Mouse (Mus musculus): ENCODE results near the gene Cep68. TPM values are rescaled to one million over a fixed set of nuclear protein-coding genes. Genes with fewer than 3 reads are reported as not detected.
A peak's percentile ranks its signal among the peaks of the same experiment; 100 is the strongest.

Gene Cep68
- polyA plus RNA-seq, 1 experiment from 2014 or later: 32.8 TPM

DNA sequence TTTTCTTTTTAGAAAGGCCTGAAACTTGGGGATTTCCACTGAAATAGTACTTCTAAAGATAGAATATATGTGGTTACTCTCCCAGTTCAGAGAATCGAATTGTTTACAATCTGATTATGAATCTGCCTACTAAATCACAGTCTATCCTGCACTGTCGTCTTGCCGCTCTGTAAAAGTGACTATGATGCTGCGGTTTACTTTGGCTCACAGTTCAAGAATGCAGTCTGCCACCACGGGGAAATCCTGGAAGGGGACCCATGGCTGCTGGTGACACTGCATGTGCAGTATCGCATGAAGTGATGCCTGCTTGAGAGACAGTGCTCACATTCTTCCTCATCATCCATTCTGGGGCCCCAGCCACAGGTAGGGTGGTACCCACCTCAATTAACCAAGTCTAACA is 3.9 kb downstream of the Cep68 start:
- H3K4me1 ChIP-seq (ENCODE audit: control insufficient read depth, insufficient read depth, low read length): peaks cover 40% of the 10 kb centered on the region
- H3K27me3 ChIP-seq (ENCODE audit: control insufficient read depth, insufficient read depth, low read length): no peaks in the 10 kb centered on the region
- no peak overlapping the region for H3K4me2 ChIP-seq
- ATAC-seq (replicated peaks; ENCODE audit: insufficient number of reproducible peaks, low FRiP score, low TSS enrichment): no peak
- H3K36me3 ChIP-seq (ENCODE audit: control insufficient read depth, insufficient read depth, low read length): peaks cover 8% of the 10 kb centered on the region; the same call in 1 of the 2 replicates
- H3K27ac ChIP-seq (ENCODE audit: low read depth, low read length): no peak overlapping the region
- no peak overlapping the region for H3K9ac ChIP-seq (ENCODE audit: low read depth, low read length)
- WGBS (ENCODE audit: insufficient replicate concordance): 78% methylated on average over 6 of the region's 6 CpGs
- H3K9me3 ChIP-seq (replicated peaks; ENCODE audit: control insufficient read depth, low read length): no peaks in the 10 kb centered on the region
- no peak overlapping the region for H3K4me3 ChIP-seq (ENCODE audit: low read depth, low read length)

DNA sequence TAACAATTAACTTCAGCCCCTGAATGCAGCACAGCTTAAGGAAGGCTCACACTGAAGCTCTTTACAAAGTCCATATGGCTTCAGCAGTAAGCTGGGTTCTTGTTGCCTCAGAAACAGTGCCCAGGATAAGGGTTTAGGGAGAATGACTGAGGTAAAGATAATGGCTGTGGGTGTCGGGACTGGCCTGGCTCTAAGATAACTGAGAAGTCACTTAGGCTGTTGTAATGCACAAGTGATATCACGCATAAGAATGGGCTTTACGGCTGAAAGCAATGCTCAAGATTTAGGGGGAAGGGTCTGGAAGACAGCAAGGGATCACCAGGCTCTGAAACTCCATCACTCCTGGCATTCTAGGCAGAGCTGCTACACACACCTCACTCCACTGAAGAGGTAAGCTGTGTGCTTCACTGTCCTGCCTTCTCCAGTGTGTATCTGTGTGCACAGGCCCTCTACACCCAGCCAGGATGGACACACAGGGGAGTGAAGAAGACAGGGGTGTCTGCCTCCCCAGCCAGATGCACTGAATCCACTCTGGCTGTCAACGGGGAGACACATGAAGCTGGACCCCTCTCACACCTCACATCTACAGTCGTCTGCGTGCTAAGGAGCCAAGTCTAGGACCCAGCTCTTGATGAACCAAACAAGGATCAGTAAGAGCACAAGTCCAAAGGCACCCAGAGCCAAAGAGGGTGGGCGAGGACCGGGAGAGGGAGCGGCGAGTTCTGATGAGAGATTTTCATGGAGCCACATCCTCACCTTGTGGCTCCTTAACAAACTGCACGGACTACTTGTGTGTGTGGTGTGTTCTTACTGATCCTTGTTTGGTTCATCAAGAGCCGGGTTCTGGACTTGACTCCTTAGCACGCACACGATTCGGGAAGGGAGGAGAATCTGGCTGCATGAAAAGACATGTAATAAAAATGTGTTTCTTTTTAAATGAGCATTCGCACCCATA is 4.6 kb downstream of the Cep68 start:
- no peak overlapping the region for H3K9ac ChIP-seq (ENCODE audit: low read depth, low read length)
- 69% methylated on average over 16 of the region's 16 CpGs for WGBS (ENCODE audit: insufficient replicate concordance)
- H3K9me3 ChIP-seq (replicated peaks; ENCODE audit: control insufficient read depth, low read length): no peaks in the 10 kb centered on the region
- peaks cover 15% of the 10 kb centered on the region for H3K36me3 ChIP-seq (ENCODE audit: control insufficient read depth, insufficient read depth, low read length)
- no peak overlapping the region for H3K4me2 ChIP-seq
- no peak overlapping the region for H3K4me3 ChIP-seq (ENCODE audit: low read depth, low read length)
- no peak overlapping the region; the same call in 1 of the 2 replicates for H3K27ac ChIP-seq (ENCODE audit: low read depth, low read length)
- H3K27me3 ChIP-seq (ENCODE audit: control insufficient read depth, insufficient read depth, low read length): no peaks in the 10 kb centered on the region
- peaks cover 40% of the 10 kb centered on the region for H3K4me1 ChIP-seq (ENCODE audit: control insufficient read depth, insufficient read depth, low read length)
- no peak for ATAC-seq (replicated peaks; ENCODE audit: insufficient number of reproducible peaks, low FRiP score, low TSS enrichment)

DNA sequence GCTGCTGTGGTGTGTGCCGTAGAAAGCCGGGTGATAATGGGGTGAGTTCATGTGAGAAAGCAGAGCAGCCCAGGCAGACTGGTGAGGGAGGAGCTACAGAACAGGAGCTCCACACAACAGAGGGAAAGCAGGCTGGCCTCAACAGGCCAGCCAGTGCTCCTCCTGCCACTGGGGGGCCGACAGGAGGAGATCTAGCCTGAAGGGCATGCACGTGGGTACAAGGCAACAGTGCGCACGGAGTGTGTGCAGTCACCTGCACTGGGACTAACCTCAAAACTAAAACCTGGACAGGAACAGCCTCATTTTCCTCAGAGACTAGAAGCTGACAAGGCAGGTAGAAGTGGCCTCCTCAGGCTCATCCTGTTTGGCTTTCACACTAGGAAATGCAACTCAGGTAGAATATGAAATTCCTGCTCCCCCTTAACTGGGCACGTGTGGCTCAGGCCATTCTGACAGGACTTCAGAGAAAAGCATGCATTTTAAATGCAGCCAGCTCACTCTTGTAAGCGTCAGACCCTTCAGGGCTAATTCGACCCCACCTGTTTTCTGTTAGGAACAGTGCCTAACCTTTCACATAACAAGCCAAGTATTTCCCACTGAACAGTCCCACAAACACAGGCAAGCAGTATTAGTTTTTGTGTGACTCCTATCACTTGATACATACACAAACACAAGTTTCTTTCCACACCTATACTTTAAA is 5.9 kb downstream of the Cep68 start:
- Histone ChIP-seq H3K27me3 (ENCODE audit: control insufficient read depth, insufficient read depth, low read length) (no peaks in the 10 kb centered on the region), H3K4me1 (ENCODE audit: control insufficient read depth, insufficient read depth, low read length) (peaks cover 40% of the 10 kb centered on the region), H3K4me2 (no peak overlapping the region), H3K9me3 (replicated peaks; ENCODE audit: control insufficient read depth, low read length) (no peaks in the 10 kb centered on the region), H3K27ac (ENCODE audit: low read depth, low read length) (no peak overlapping the region), H3K36me3 (ENCODE audit: control insufficient read depth, insufficient read depth, low read length) (peaks cover 27% of the 10 kb centered on the region), H3K9ac (ENCODE audit: low read depth, low read length) (no peak overlapping the region), H3K4me3 (ENCODE audit: low read depth, low read length) (no peak overlapping the region)
- 0 out of 2 replicates have a peak, but pooled peaks have one; percentile 49 for ATAC-seq (replicated peaks; ENCODE audit: insufficient number of reproducible peaks, low FRiP score, low TSS enrichment)
- 42% methylated on average over 9 of the region's 9 CpGs for WGBS (ENCODE audit: insufficient replicate concordance)

DNA sequence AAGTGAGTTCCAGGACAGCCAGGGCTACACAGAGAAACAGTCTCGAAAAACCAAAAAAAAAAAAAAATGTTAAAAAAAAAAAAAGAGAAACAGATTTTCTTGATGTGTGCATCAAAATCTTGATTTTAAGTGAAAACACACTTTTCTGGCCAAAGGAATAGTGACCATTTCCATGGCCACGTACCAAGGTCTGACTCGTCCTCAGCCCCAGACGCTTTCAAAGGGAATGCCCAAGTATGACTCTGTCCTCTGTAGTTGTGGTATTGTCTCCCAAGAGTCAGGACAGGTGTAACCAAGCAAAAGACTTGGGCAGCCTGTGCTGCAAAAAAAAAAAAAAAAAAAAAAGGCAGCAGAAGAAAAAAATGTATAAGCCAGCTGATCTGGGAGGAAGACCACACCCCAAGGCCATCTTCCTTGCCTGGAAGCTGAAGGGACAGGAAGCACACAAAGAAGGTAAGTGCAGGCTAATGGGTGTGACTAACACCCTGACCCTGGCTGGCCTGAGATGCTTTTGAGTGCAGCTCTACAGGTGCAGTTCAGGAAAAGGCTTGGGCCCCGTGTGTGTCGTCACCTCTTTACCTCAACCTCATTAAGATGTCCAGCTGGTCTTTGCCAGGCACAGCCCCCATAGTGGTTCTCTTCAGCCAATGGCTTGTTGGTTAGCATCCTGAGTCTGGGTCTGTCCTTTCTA is 6.7 kb downstream of the Cep68 start:
- Histone ChIP-seq H3K4me1 (ENCODE audit: control insufficient read depth, insufficient read depth, low read length) (peaks cover 32% of the 10 kb centered on the region), H3K4me2 (no peak overlapping the region), H3K27me3 (ENCODE audit: control insufficient read depth, insufficient read depth, low read length) (no peaks in the 10 kb centered on the region), H3K4me3 (ENCODE audit: low read depth, low read length) (no peak overlapping the region), H3K9ac (ENCODE audit: low read depth, low read length) (no peak overlapping the region), H3K9me3 (replicated peaks; ENCODE audit: control insufficient read depth, low read length) (no peaks in the 10 kb centered on the region), H3K36me3 (ENCODE audit: control insufficient read depth, insufficient read depth, low read length) (peaks cover 26% of the 10 kb centered on the region), H3K27ac (ENCODE audit: low read depth, low read length) (no peak overlapping the region)
- ATAC-seq (replicated peaks; ENCODE audit: insufficient number of reproducible peaks, low FRiP score, low TSS enrichment): no peak
- WGBS (ENCODE audit: insufficient replicate concordance): 85% methylated on average over 6 of the region's 6 CpGs

DNA sequence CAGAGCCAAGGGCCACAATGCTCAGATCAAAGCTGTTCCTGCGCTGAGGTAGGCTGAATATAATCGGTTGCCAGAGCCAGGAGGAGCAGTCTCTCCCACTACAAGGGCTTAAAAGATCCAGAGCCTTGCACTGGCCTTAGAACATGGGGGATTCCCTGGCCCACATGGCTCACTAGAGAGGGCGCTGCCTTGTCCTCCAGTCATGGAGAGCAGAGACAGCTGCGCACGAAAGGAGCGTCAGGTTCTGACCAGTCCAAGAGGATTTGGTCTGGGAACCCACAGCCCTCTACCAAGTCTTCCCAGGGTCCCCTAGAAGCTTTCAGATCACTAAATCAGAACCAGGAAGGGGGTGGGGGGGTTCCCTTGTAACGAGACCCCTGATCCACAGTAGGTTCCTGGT is 7.9 kb downstream of the Cep68 start:
- no peak for ATAC-seq (replicated peaks; ENCODE audit: insufficient number of reproducible peaks, low FRiP score, low TSS enrichment)
- Histone ChIP-seq H3K4me2 (no peak overlapping the region), H3K27ac (ENCODE audit: low read depth, low read length) (no peak overlapping the region), H3K4me1 (ENCODE audit: control insufficient read depth, insufficient read depth, low read length) (peaks cover 20% of the 10 kb centered on the region), H3K27me3 (ENCODE audit: control insufficient read depth, insufficient read depth, low read length) (no peaks in the 10 kb centered on the region), H3K36me3 (ENCODE audit: control insufficient read depth, insufficient read depth, low read length) (peaks cover 29% of the 10 kb centered on the region), H3K9ac (ENCODE audit: low read depth, low read length) (no peak overlapping the region), H3K9me3 (replicated peaks; ENCODE audit: control insufficient read depth, low read length) (no peaks in the 10 kb centered on the region), H3K4me3 (ENCODE audit: low read depth, low read length) (no peak overlapping the region)
- WGBS (ENCODE audit: insufficient replicate concordance): 90% methylated on average over 7 of the region's 7 CpGs

DNA sequence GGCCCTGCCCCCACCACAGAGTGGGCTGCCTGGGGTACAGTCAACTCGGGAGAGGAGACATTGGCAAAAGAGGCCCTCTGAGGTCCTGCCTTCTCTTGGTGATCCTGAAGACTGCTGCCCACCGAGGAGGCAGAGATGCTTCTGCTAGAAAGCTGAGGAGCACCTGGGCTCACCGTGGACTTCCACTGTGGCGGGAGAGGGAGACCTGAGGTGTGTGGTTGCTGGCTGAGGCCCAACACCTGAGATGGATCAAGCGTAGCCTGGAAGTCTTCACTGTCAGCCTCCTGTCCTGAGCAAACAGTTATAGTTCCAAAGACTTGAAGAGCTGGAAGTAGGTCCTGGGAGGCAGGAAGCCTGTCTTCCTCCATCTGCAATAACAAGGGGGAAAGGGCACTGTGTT is 8.9 kb downstream of the Cep68 start:
- no peaks in the 10 kb centered on the region for H3K9me3 ChIP-seq (replicated peaks; ENCODE audit: control insufficient read depth, low read length)

DNA sequence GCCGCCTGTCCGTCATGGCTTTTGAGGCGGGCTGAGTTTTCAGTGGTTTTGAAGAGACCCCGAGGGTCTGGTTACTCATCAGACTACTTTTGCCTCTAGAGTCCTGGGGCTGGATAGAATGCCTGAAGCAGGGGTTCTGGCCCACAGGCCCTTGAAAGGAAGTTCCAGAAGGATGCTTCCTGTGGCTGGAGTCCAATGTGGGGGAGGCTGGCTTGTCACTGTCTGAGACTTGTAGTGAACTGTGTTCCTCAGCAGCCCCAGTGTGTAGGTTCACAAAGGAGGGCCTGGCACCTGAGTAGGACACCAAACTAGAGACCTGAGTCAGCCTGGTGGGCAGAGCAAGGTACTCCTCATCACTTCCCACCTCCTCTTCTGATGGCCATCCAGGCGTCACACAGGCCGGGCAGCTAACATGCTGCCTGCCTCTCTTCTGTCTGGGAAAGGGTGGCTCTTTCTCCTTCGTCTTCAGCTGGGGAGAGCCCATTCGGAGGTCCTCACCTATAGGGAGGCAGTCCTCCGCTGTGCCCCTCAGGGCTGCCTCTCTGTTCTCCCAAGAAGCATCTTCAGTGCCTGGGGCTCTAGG is 9.9 kb downstream of the Cep68 start:
- 88% methylated on average over 9 of the region's 9 CpGs for WGBS (ENCODE audit: insufficient replicate concordance)
- Histone ChIP-seq H3K4me3 (ENCODE audit: low read depth, low read length) (no peak overlapping the region), H3K27me3 (ENCODE audit: control insufficient read depth, insufficient read depth, low read length) (no peaks in the 10 kb centered on the region), H3K4me2 (no peak overlapping the region), H3K4me1 (ENCODE audit: control insufficient read depth, insufficient read depth, low read length) (peaks cover 14% of the 10 kb centered on the region), H3K9ac (ENCODE audit: low read depth, low read length) (no peak overlapping the region), H3K27ac (ENCODE audit: low read depth, low read length) (no peak overlapping the region), H3K9me3 (replicated peaks; ENCODE audit: control insufficient read depth, low read length) (no peaks in the 10 kb centered on the region), H3K36me3 (ENCODE audit: control insufficient read depth, insufficient read depth, low read length) (peaks cover 42% of the 10 kb centered on the region)
- no peak for ATAC-seq (replicated peaks; ENCODE audit: insufficient number of reproducible peaks, low FRiP score, low TSS enrichment)

More for the DNA sequence above, 8.9 kb downstream of the Cep68 start:
- Histone ChIP-seq H3K9ac (ENCODE audit: low read depth, low read length) (no peak overlapping the region), H3K27me3 (ENCODE audit: control insufficient read depth, insufficient read depth, low read length) (no peaks in the 10 kb centered on the region), H3K36me3 (ENCODE audit: control insufficient read depth, insufficient read depth, low read length) (peaks cover 33% of the 10 kb centered on the region), H3K4me2 (no peak overlapping the region), H3K4me3 (ENCODE audit: low read depth, low read length) (no peak overlapping the region), H3K27ac (ENCODE audit: low read depth, low read length) (no peak overlapping the region), H3K4me1 (ENCODE audit: control insufficient read depth, insufficient read depth, low read length) (peaks cover 19% of the 10 kb centered on the region)
- no peak for ATAC-seq (replicated peaks; ENCODE audit: insufficient number of reproducible peaks, low FRiP score, low TSS enrichment)
- WGBS (ENCODE audit: insufficient replicate concordance): 83% methylated on average over 5 of the region's 5 CpGs

DNA sequence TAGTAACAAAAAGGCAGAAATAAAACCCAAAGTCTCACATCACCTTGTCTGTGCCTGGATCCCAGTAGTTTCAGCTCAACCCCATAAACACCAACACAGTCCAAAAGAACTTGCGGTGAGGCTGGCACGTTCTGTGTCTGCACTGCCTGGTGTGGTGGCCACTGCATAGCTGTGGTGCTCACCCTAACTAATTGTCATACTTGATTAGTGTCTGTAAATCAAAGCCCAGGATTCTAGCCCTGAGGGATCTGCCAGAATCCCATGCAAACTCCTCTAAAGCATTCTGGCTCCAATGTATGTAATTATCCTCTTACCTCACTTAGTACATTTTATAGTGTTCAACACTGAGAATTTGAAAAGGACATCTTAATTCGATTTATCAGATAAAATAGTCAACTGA is 11.3 kb downstream of the Cep68 start:
- H3K27me3 ChIP-seq (ENCODE audit: control insufficient read depth, insufficient read depth, low read length): no peaks in the 10 kb centered on the region
- H3K4me2 ChIP-seq: no peak overlapping the region
- H3K36me3 ChIP-seq (ENCODE audit: control insufficient read depth, insufficient read depth, low read length): peaks cover 52% of the 10 kb centered on the region
- H3K27ac ChIP-seq (ENCODE audit: low read depth, low read length): no peak overlapping the region
- H3K4me1 ChIP-seq (ENCODE audit: control insufficient read depth, insufficient read depth, low read length): peaks cover 3% of the 10 kb centered on the region
- ATAC-seq (replicated peaks; ENCODE audit: insufficient number of reproducible peaks, low FRiP score, low TSS enrichment): no peak
- H3K4me3 ChIP-seq (ENCODE audit: low read depth, low read length): no peak overlapping the region
- H3K9me3 ChIP-seq (replicated peaks; ENCODE audit: control insufficient read depth, low read length): no peaks in the 10 kb centered on the region
- 95% methylated on average over 3 of the region's 3 CpGs for WGBS (ENCODE audit: insufficient replicate concordance)
- no peak overlapping the region for H3K9ac ChIP-seq (ENCODE audit: low read depth, low read length)

All from heart, embryonic 11.5 days (tissue).